Mouse (Mus musculus) c-Kit-positive CD71-positive TER-119-negative erythroid progenitor cells, embryonic 14.5 days (primary cell): ENCODE data around the gene Cacnb2.

Experiments used
- DNase-seq: peaks from one replicate; pipeline ENCODE4 v3.0.0-alpha.2; 2013; ENCODE audit warnings: low read depth

Gene Cacnb2

GRCm38 (mm10) chr2:14873116-14873515 is 270.2 kb downstream of the Cacnb2 start:
- no peak for DNase-seq

GRCm38 (mm10) chr2:14873701-14874181 is 270.9 kb downstream of the Cacnb2 start:
- DNase-seq = no peak

GRCm38 (mm10) chr2:14874281-14875037 is 271.6 kb downstream of the Cacnb2 start:
- no peak for DNase-seq

- no peak for DNase-seq
Measured at GRCm38 (mm10) chr2:14875121-14875520, 272.2 kb downstream of the Cacnb2 start.

GRCm38 (mm10) chr2:14875616-14876015 is 272.7 kb downstream of the Cacnb2 start:
- DNase-seq = no peak

- no peak for DNase-seq
Measured at GRCm38 (mm10) chr2:14878953-14879352, 276.1 kb downstream of the Cacnb2 start.

- no peak for DNase-seq
Measured at GRCm38 (mm10) chr2:14883460-14883859, 280.6 kb downstream of the Cacnb2 start.

GRCm38 (mm10) chr2:14888406-14889195 is 285.7 kb downstream of the Cacnb2 start:
- DNase-seq = no peak

GRCm38 (mm10) chr2:14903837-14904236 is 300.9 kb downstream of the Cacnb2 start:
- no peak for DNase-seq

GRCm38 (mm10) chr2:14904865-14905264 is 302.0 kb downstream of the Cacnb2 start:
- DNase-seq = no peak

GRCm38 (mm10) chr2:14907124-14907925 is 304.4 kb downstream of the Cacnb2 start:
- no peak for DNase-seq

- no peak for DNase-seq
Measured at GRCm38 (mm10) chr2:14917585-14918247, 314.8 kb downstream of the Cacnb2 start.

- no peak for DNase-seq
Measured at GRCm38 (mm10) chr2:14929866-14930265, 327.0 kb downstream of the Cacnb2 start.

- DNase-seq = no peak
Measured at GRCm38 (mm10) chr2:14931968-14932367, 329.1 kb downstream of the Cacnb2 start.

GRCm38 (mm10) chr2:14936492-14936891 is 333.6 kb downstream of the Cacnb2 start:
- no peak for DNase-seq

- no peak for DNase-seq
Measured at GRCm38 (mm10) chr2:14942261-14942660, 339.4 kb downstream of the Cacnb2 start.

- DNase-seq = no peak
Measured at GRCm38 (mm10) chr2:14943691-14944357, 340.9 kb downstream of the Cacnb2 start.

GRCm38 (mm10) chr2:14953090-14953489 is 350.2 kb downstream of the Cacnb2 start:
- no peak for DNase-seq

- no peak for DNase-seq
Measured at GRCm38 (mm10) chr2:14960963-14961488, 358.1 kb downstream of the Cacnb2 start.

- DNase-seq = no peak
Measured at GRCm38 (mm10) chr2:14961493-14961892, 358.6 kb downstream of the Cacnb2 start.

- no peak for DNase-seq
Measured at GRCm38 (mm10) chr2:14984029-14984428, 381.1 kb downstream of the Cacnb2 start.
